Mouse (Mus musculus): Measurements from ENCODE around the gene Slc39a1.
"Not testable (repeated sequence)": the region's sequence is repeated elsewhere in the genome, so short reads cannot be mapped to it uniquely, and the experiment has no call there.

Slc39a1 gene

GRCm38 (mm10) chr3:90241669-90242358 lies 6.2 kb upstream of the Slc39a1 start:
- DNase-seq (ENCODE audit: low spot score in 2 of 2), result no peak

GRCm38 (mm10) chr3:90242984-90243775 lies 4.8 kb upstream of the Slc39a1 start, which contains the start of gene Creb3l4:
TSS of gene Creb3l4 (minus strand) at chr3:90243512.
- no peak for DNase-seq (ENCODE audit: low spot score in 2 of 2)

DNA sequence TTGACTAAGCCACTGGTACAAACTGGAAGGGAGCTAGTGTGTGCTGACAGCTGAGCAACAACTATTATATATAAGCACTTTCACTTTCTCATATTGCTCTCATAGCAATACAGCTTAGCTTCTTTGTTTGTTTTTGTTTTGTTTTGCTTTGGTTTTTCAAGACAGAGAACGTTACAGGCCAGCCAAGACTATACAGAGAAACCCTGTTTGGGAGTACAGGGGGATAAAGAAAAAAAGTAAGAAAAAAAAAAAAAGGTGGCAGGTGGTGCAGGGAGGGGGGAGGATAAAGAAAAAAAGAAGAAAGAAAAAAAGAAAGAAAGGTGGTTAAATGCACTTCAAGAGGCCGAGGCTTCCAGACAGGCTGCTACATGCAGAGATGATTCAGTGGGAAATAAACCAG lies 2.6 kb upstream of the Slc39a1 start:
- no peak for DNase-seq (ENCODE audit: low spot score in 2 of 2)

DNA sequence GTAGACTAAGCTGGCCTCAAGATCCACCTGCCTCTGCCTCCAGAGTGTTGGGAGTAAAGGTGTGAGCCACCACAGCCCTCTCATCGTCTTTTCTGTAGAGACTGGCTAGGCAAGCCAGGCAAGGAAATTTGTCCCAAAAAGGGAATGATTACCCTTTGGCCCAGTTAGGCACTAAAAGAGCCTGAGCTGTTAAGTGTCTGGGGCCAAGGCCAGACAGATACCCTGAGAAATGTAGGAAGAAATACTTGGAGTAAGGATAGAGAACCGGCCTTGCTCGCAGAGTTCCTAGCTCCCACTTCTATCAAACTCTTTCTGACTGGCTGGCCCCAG lies 377 bp upstream of the Slc39a1 start:
- DNase-seq (ENCODE audit: low spot score in 2 of 2), result peak in 1 of 2 experiments; percentile 79

DNA sequence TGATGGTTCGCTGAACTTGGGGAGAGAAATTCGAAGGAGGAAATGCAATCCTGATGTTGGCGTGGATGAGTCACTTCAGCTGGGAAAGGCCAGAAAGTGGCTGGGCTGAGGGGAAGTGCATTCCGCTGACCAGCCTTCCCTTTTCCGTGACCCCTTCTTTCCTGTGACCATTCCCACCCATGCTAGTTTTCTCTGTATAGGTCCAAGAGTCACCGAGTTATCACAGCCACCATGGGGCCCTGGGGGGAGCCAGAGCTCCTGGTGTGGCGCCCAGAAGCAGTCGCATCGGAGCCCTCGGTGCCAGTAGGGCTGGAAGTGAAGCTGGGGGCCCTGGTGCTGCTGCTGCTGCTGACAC lies 751 bp downstream of the Slc39a1 start:
- peak in 1 of 2 experiments; percentile 31 for DNase-seq (ENCODE audit: low spot score in 2 of 2)

DNA sequence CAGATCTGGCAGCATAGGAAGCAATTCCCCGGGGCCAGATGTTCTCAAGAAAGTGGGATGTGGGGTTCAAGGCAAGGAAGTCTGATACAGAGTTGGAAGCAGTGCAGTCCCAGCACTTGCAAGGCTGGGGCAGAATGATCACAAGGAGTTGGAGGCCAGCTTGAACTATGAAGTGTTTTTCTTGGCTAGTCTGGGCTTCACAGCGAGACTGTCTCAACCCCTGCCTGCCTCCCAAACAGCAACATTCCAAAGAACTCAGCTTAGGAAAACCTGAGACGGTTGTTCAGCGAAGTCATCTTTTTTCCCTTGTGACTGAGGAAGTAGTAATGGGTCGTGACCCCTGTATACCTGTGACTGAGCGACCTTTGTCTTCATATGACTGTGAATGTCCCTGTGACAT lies 2.8 kb downstream of the Slc39a1 start:
- no peak for DNase-seq (ENCODE audit: low spot score in 2 of 2)

GRCm38 (mm10) chr3:90251731-90252226 lies 3.8 kb downstream of the Slc39a1 start:
- not testable (repeated sequence) for DNase-seq (ENCODE audit: low spot score in 2 of 2)

- DNase-seq (ENCODE audit: low spot score in 2 of 2), result not testable (repeated sequence)
Measured at GRCm38 (mm10) chr3:90252659-90253058, 4.7 kb downstream of the Slc39a1 start.

GRCm38 (mm10) chr3:90253174-90253573 lies 5.2 kb downstream of the Slc39a1 start:
- not testable (repeated sequence) for DNase-seq (ENCODE audit: low spot score in 2 of 2)

DNA sequence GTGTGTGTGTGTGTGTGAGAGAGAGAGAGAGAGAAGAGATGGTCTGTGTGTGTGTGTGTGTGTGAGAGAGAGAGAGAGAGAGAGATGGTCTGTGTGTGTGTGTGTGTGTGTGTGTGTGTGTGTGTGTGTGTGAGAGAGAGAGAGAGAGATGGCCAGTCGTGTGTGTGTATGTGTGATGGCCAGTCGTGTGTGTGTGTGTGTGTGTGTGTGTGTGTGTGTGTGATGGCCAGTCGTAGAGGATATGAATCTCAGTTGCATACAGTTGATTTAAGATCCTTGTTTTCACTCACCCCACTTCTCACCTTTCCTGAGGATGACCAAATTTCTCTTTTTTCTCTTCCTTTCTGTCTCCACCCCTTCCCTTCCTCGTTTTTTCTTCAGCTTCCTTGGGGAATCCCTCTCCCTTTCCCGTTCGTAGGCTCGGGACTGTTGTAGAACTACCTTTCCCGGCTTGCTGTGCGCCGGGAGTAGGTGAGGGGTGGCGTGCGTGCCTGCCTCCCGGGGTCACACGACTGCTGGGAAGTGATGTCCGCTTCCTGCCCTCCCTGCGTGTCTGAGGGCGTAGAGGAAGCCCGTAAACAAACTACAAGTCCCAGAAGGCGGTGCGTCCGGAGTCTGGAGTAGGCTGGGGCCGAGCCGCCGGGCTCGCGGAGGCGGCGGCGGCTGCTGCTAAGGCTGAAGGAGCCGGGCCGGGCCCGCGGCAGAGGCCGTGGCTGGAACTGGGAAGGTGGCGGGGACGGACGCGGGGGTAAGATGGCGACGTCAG lies 5.9 kb downstream of the Slc39a1 start, which contains the start of gene Crtc2:
Crtc2 (plus strand) TSS at position 511 of the 766 bp plus-strand sequence.
- DNase-seq (ENCODE audit: low spot score in 2 of 2), result peak; percentile 72 to 95

DNA sequence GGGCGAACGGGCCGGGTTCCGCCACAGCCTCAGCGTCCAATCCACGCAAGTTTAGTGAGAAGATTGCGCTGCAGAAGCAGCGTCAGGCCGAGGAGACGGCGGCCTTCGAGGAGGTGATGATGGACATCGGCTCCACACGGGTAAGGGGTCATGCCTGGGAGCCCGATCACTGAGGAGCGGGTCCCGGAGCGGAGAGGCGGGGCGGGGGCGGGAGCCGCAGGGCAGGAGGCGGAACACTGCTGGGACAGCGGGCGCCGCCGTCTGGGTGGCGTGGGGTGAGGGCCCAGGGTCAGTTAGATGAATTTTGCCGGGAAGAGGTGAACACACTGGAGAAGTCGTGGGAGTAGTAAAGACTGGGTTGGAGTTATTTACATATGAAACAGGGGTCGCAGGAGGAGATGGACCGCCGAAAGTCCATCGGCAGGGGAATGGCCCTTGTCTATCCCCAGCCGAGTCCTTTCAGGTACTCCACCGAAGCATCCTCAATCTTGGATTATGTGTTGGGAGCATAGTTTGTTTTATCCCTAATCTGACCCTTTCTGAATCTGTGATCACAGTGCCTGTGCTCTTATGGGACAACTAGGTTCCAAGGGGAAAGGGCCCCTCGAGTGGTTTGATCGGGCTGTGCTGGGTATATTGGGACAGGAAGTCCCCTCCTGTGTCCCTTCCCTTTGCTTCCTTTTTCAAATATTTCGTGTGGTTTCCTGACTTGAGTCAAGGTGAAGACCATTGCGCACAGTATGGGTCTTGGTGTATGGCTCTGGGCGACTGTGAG lies 6.6 kb downstream of the Slc39a1 start:
- peak in 1 of 2 experiments; percentile 26 for DNase-seq (ENCODE audit: low spot score in 2 of 2)

- DNase-seq (ENCODE audit: low spot score in 2 of 2), result no peak
Measured at GRCm38 (mm10) chr3:90255194-90255565, 7.2 kb downstream of the Slc39a1 start.

DNA sequence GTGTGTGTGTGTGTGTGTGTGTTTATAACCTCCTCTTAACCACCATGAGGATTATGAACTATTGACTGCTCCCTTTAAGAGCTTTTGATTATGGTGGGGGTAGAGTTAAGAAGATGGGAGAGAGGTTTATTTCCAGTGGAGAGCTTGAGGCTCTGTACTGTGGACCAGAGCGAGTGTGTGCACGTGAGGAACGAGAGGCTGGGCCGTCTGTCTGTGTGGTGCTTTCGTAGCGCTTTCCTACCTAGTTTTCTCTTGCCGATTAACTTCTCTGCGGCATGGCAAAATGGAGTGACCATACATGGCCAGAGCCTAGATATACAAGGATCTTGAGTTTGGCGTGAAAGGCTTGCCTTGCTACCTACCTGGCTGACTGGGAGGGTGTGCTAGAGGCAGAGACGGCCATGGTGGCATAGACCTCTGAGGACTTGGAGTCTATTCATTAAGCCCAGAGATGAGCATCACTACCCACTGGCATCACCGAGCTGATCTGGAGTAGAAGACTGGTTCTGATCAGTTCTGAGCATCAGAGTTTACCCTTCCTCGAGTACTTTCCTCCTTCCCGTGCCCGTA lies 7.9 kb downstream of the Slc39a1 start:
- DNase-seq (ENCODE audit: low spot score in 2 of 2), result no peak

- no peak for DNase-seq (ENCODE audit: low spot score in 2 of 2)
Measured at GRCm38 (mm10) chr3:90256731-90257530, 9.0 kb downstream of the Slc39a1 start.

DNA sequence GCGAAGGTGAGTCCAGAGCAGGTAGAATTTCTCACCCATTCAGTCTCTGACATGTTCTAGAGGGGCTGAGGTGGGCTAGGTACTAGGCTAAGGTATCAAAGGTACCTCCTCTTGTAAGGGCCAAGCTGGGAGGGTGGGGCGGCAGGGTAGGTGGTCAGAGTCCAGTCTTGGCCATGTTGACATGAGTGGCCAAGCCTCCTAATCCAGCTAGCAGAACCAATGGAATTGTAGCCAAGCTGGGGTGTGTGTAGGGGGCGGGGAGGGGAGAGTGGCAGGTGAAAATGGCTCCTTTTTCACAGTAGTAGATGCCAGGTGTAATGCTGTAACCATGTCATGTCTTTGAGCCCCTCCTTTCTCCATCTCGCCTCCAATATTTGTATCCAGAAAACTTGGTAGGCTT lies 10.5 kb downstream of the Slc39a1 start:
- DNase-seq (ENCODE audit: low spot score in 2 of 2), result no peak

DNA sequence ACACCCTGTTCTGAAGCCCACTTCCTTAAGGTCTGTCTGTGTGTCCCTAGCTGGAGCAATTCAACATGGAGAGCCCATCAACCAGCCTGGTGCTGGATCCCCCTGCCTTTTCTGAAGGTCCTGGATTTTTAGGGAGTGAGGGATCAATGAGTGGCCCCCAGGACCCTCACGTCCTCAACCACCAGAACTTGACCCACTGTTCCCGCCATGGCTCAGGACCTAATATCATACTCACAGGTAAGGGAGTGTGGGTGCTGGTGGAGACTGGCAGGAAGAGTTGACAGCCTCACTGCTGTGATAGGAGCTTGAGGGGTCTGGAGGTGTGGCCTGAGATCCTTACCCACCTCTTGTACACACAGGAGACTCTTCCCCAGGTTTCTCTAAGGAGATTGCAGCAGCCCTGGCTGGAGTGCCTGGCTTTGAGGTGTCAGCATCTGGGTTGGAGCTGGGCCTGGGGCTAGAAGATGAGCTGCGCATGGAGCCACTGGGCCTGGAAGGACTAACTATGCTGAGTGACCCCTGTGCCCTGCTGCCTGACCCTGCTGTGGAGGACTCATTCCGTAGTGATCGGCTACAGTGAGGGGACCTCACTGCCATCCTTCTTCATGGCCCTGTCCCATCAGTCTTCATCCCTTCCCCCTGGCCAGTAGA lies 15.3 kb downstream of the Slc39a1 start:
- DNase-seq (ENCODE audit: low spot score in 2 of 2), result no peak

DNA sequence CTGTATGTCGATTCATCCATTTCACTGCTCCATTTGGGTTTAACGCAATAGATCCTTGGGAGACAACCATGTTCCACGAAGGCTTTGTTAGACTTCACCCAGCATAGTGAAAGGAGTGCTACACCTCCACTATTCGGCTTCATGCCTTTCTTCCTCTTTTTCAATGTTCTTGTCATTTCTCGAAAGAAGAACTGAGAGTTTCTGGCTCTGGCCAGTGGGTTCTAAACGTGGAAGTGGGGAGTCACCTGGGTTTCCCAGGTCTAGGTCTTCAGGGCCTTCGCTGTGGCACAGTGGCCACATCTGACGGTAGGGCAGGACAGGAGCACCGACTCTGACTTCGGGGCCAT lies 16.7 kb downstream of the Slc39a1 start:
- DNase-seq (ENCODE audit: low spot score in 2 of 2), result no peak

DNA sequence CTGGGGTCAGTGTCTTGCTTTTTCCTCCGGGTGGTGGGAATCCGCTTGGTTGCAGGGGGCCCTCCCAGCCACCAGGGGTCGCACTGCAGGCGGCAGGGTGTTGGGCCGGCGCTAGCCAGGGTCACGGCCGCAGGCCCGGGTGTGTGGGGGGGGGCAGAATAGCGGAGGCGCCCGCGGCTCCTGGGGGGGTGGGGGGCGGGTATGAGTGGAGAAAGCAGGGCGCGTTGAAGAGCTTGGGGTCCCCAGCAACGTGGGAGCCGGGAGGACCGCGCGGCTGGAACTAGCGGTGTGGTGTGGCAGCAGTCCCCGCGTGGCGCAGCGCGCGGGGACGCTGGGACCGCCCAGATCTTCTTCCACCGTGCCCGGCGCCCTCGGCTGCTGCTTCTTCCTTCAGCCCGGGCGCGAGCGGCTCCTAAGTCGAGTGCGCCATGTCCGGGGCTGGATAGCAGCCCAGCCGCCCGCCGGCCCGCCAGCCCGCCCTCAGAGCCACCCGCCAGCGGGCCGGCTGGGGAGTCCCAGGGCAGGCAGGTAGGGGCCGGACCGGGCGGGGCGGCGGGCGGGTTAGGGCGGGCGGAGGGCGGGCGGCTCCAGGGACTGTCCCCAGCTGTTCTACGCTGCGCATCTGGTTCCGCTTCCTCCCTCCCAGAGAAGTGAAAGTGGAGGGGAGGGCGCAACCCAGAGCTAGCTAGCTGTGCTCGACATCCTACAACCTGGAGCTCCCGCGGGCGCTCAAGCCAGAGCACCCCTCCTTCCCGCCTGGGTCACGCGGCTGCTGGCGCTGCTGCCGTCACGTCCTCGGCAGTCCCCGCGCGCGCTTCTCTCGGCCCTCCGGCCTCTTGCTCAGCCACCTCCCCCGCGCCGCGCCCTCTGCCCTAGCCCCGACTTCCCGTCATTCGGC lies 17.3 kb downstream of the Slc39a1 start, which contains the start of gene Dennd4b:
Dennd4b (plus strand) TSS at position 152 of the 898 bp plus-strand sequence.
- peak; percentile 81 to 84 for DNase-seq (ENCODE audit: low spot score in 2 of 2)
